Mouse (Mus musculus) lung, postnatal 0 days (tissue): Measurements from ENCODE around the gene Btg1.

Experiments
- CTCF ChIP-seq: IDR thresholded peaks from 2 replicates; pipeline ENCODE4 v1.5.1; 2016; ENCODE audit warnings: antibody characterized with exemption, mild to moderate bottlenecking
- EP300 ChIP-seq: IDR thresholded peaks from 2 replicates; pipeline ENCODE4 v1.6.1; 2016; ENCODE audit warnings: antibody characterized with exemption, mild to moderate bottlenecking, control low read depth

- no peak for TF ChIP-seq CTCF
- no peak for TF ChIP-seq EP300
These were observed 25.2 kb downstream of the Btg1 start for GRCm38 (mm10) chr10:96642014-96642413.
